Mouse (Mus musculus): ENCODE data around the gene Wfdc11.

- TF ChIP-seq ZC3H11A (IDR thresholded peaks at IDR 0.05; ENCODE audit: borderline replicate concordance, low read depth, low read length), result no peak
- no peak for TF ChIP-seq HCFC1 (IDR thresholded peaks at IDR 0.05; ENCODE audit: borderline replicate concordance, insufficient read depth, low read length)
Observed at GRCm38 (mm10) chr2:164704235-164704634, 30.3 kb upstream of the Wfdc11 start.

Data from ES-E14 (cell line).